Mouse (Mus musculus): Measurements from ENCODE around the gene Olfr635. TPM values are rescaled to one million over a fixed set of nuclear protein-coding genes. Genes with fewer than 3 reads are reported as not detected.

Olfr635 gene
- polyA plus RNA-seq, 1 experiment from 2014 or later = not detected

DNA sequence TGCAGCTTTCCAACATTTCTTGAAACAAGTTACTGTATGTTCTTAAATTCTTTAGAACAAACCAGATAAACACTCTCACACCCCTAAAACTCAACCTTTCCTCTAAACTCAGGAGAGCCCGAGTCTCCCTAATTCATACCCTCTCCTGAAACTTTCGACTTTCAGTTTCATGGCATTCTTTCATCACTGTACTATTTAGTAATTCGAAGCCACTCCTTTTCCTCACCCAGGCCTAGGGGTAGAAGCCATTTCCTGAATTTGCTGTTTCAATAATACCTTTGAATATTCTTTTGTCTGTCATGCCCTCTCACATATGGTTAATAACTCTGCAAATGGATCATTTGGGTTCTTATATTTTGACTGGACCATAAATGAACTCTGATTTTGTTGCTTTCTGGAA, 56.0 kb downstream of the Olfr635 start:
- no peak overlapping the region for H3K4me3 ChIP-seq (replicated peaks)
- no peaks in the 10 kb centered on the region for H3K27me3 ChIP-seq (replicated peaks)
- H3K27ac ChIP-seq (replicated peaks) = no peak overlapping the region
- no peaks in the 10 kb centered on the region for H3K36me3 ChIP-seq
- no peak overlapping the region for H3K4me2 ChIP-seq
- ATAC-seq (ENCODE audit: low FRiP score) = no peak
- no peak overlapping the region for H3K9ac ChIP-seq (replicated peaks)
- WGBS = 83% methylated on average over 3 of the region's 3 CpGs
- H3K4me1 ChIP-seq = no peaks in the 10 kb centered on the region
- H3K9me3 ChIP-seq (replicated peaks) = no peaks in the 10 kb centered on the region

GRCm38 (mm10) chr7:104035145-104035544, 64.2 kb downstream of the Olfr635 start, which contains the start of gene Olfr641:
TSS of gene Olfr641 (plus strand) at chr7:104035445.
- no peak for ATAC-seq (ENCODE audit: low FRiP score)
- Histone ChIP-seq H3K27ac (replicated peaks) (no peak within 1 kb of the TSS), H3K4me3 (replicated peaks) (no peak within 1 kb of the TSS), H3K36me3 (no peaks in the 10 kb centered on the region), H3K4me1 (no peaks in the 10 kb centered on the region), H3K9me3 (replicated peaks) (no peaks in the 10 kb centered on the region), H3K27me3 (replicated peaks) (no peaks in the 10 kb centered on the region), H3K9ac (replicated peaks) (no peak within 1 kb of the TSS), H3K4me2 (no peak within 1 kb of the TSS)
- 78% methylated on average over 1 of the region's 1 CpGs for WGBS

Other genes with a start within 250 kb of the Olfr635 start
- not detected in 2 replicates for gene Olfr628, start 240.8 kb upstream of the Olfr635 start, polyA plus RNA-seq (2015; fragmentation: Nextera tagmentation; extraction: Ambion mirVana)
- gene Olfr629, start 226.2 kb upstream of the Olfr635 start, polyA plus RNA-seq (2015; fragmentation: Nextera tagmentation; extraction: Ambion mirVana) = not detected in 2 replicates
- gene Olfr630, start 213.8 kb upstream of the Olfr635 start, polyA plus RNA-seq (2015; fragmentation: Nextera tagmentation; extraction: Ambion mirVana) = not detected in 2 replicates
- gene Olfr69, start 199.6 kb upstream of the Olfr635 start, polyA plus RNA-seq (2015; fragmentation: Nextera tagmentation; extraction: Ambion mirVana) = not detected in 2 replicates
- gene Olfr68, start 191.5 kb upstream of the Olfr635 start, polyA plus RNA-seq (2015; fragmentation: Nextera tagmentation; extraction: Ambion mirVana) = not detected in 2 replicates
- not detected in 2 replicates for gene Olfr67, start 179.3 kb upstream of the Olfr635 start, polyA plus RNA-seq (2015; fragmentation: Nextera tagmentation; extraction: Ambion mirVana)
- 1,593 and 1,794 TPM in 2 replicates for gene Hbb-bt, start 157.2 kb upstream of the Olfr635 start, polyA plus RNA-seq (2015; fragmentation: Nextera tagmentation; extraction: Ambion mirVana)
- gene Hbb-bs, start 143.1 kb upstream of the Olfr635 start, polyA plus RNA-seq (2015; fragmentation: Nextera tagmentation; extraction: Ambion mirVana) = 4,647 and 5,279 TPM in 2 replicates
- not detected in 2 replicates for gene Hbb-bh2, start 130.6 kb upstream of the Olfr635 start, polyA plus RNA-seq (2015; fragmentation: Nextera tagmentation; extraction: Ambion mirVana)
- gene Hbb-bh1, start 128.0 kb upstream of the Olfr635 start, polyA plus RNA-seq (2015; fragmentation: Nextera tagmentation; extraction: Ambion mirVana) = 1.5 and 2.4 TPM in 2 replicates
- gene Hbb-y, start 117.9 kb upstream of the Olfr635 start, polyA plus RNA-seq (2015; fragmentation: Nextera tagmentation; extraction: Ambion mirVana) = 141 and 250 TPM in 2 replicates
- not detected in 2 replicates for gene Olfr66, start 84.9 kb upstream of the Olfr635 start, polyA plus RNA-seq (2015; fragmentation: Nextera tagmentation; extraction: Ambion mirVana)
- not detected in 2 replicates for gene Olfr64, start 76.7 kb upstream of the Olfr635 start, polyA plus RNA-seq (2015; fragmentation: Nextera tagmentation; extraction: Ambion mirVana)
- not detected in 2 replicates for gene Olfr65, start 67.7 kb upstream of the Olfr635 start, polyA plus RNA-seq (2015; fragmentation: Nextera tagmentation; extraction: Ambion mirVana)
- gene Olfr631, start 42.3 kb upstream of the Olfr635 start, polyA plus RNA-seq (2015; fragmentation: Nextera tagmentation; extraction: Ambion mirVana) = not detected in 2 replicates
- gene Olfr632, start 36.8 kb upstream of the Olfr635 start, polyA plus RNA-seq (2015; fragmentation: Nextera tagmentation; extraction: Ambion mirVana) = not detected in 2 replicates
- not detected in 2 replicates for gene Olfr633, start 26.7 kb upstream of the Olfr635 start, polyA plus RNA-seq (2015; fragmentation: Nextera tagmentation; extraction: Ambion mirVana)
- not detected in 2 replicates for gene Olfr638, start 27.6 kb downstream of the Olfr635 start, polyA plus RNA-seq (2015; fragmentation: Nextera tagmentation; extraction: Ambion mirVana)
- gene Olfr639, start 46.2 kb downstream of the Olfr635 start, polyA plus RNA-seq (2015; fragmentation: Nextera tagmentation; extraction: Ambion mirVana) = 0.03 TPM in 1 of 2 replicates, not detected in the other
- gene Olfr640, start 54.4 kb downstream of the Olfr635 start, polyA plus RNA-seq (2015; fragmentation: Nextera tagmentation; extraction: Ambion mirVana) = not detected in 2 replicates
- gene Olfr641, start 64.3 kb downstream of the Olfr635 start, polyA plus RNA-seq (2015; fragmentation: Nextera tagmentation; extraction: Ambion mirVana) = not detected in 2 replicates
- gene Olfr642, start 81.5 kb downstream of the Olfr635 start, polyA plus RNA-seq (2015; fragmentation: Nextera tagmentation; extraction: Ambion mirVana) = not detected in 2 replicates
- gene 4930516K23Rik, start 90.3 kb downstream of the Olfr635 start, polyA plus RNA-seq (2015; fragmentation: Nextera tagmentation; extraction: Ambion mirVana) = not detected in 2 replicates
- not detected in 2 replicates for gene Olfr644, start 100.7 kb downstream of the Olfr635 start, polyA plus RNA-seq (2015; fragmentation: Nextera tagmentation; extraction: Ambion mirVana)
- gene Olfr645, start 114.3 kb downstream of the Olfr635 start, polyA plus RNA-seq (2015; fragmentation: Nextera tagmentation; extraction: Ambion mirVana) = not detected in 2 replicates
- not detected in 2 replicates for gene Olfr646, start 133.7 kb downstream of the Olfr635 start, polyA plus RNA-seq (2015; fragmentation: Nextera tagmentation; extraction: Ambion mirVana)
- gene Ubqln5, start 158.7 kb downstream of the Olfr635 start, polyA plus RNA-seq (2015; fragmentation: Nextera tagmentation; extraction: Ambion mirVana) = not detected in 2 replicates
- gene Olfr643, start 166.3 kb downstream of the Olfr635 start, polyA plus RNA-seq (2015; fragmentation: Nextera tagmentation; extraction: Ambion mirVana) = not detected in 2 replicates
- not detected in 2 replicates for gene Ubqln3, start 172.1 kb downstream of the Olfr635 start, polyA plus RNA-seq (2015; fragmentation: Nextera tagmentation; extraction: Ambion mirVana)
- not detected in 2 replicates for gene Ubqlnl, start 179.4 kb downstream of the Olfr635 start, polyA plus RNA-seq (2015; fragmentation: Nextera tagmentation; extraction: Ambion mirVana)
- not detected in 2 replicates for gene Olfm5, start 193.7 kb downstream of the Olfr635 start, polyA plus RNA-seq (2015; fragmentation: Nextera tagmentation; extraction: Ambion mirVana)
- gene Olfr648, start 212.2 kb downstream of the Olfr635 start, polyA plus RNA-seq (2015; fragmentation: Nextera tagmentation; extraction: Ambion mirVana) = 0.37 and 0.42 TPM in 2 replicates
- gene Olfr649, start 224.8 kb downstream of the Olfr635 start, polyA plus RNA-seq (2015; fragmentation: Nextera tagmentation; extraction: Ambion mirVana) = not detected in 2 replicates
- gene Trim6, start 247.6 kb downstream of the Olfr635 start, polyA plus RNA-seq (2015; fragmentation: Nextera tagmentation; extraction: Ambion mirVana) = 0.54 and 1.1 TPM in 2 replicates

Measured in neural tube, embryonic 15.5 days (tissue).